Mouse (Mus musculus) cerebellum, adult 2 months (tissue): ENCODE measurements around the gene Drc1.

Experiments
- CTCF ChIP-seq: fragments of 200-500 bp; IDR thresholded peaks from 2 replicates; pipeline ENCODE4 v1.5.1; 2011; ENCODE audit warnings: low read depth, mild to moderate bottlenecking, control low read depth, low read length, moderate library complexity, borderline replicate concordance; ENCODE audit not compliant: insufficient read depth
- POLR2A ChIP-seq: fragments of 200-500 bp; IDR thresholded peaks from 2 replicates; pipeline ENCODE4 v1.6.1; 2011; ENCODE audit warnings: low read length, control low read depth, borderline replicate concordance; ENCODE audit not compliant: insufficient read depth

GRCm38 (mm10) chr5:30343886-30344285, 62.7 kb downstream of the Drc1 start:
- TF ChIP-seq POLR2A (no peak), CTCF (no peak)
